Mouse (Mus musculus) olfactory bulb, adult 2 months (tissue): ENCODE data around the gene Fpgs.

Experiments used
- CTCF ChIP-seq: fragments of 200-500 bp; IDR thresholded peaks from 2 replicates; pipeline ENCODE4 v1.5.1; 2012; ENCODE audit warnings: low read depth, mild to moderate bottlenecking, low read length, moderate library complexity; ENCODE audit not compliant: insufficient read depth
- POLR2A ChIP-seq: fragments of 200-500 bp; IDR thresholded peaks from 2 replicates; pipeline ENCODE4 v1.6.1; 2012; ENCODE audit warnings: mild to moderate bottlenecking, low read depth, low read length, moderate library complexity; ENCODE audit not compliant: insufficient read depth

GRCm38 (mm10) chr2:32724149-32724548 is 20.2 kb upstream of the Fpgs start:
- no peak for TF ChIP-seq POLR2A
- no peak for TF ChIP-seq CTCF
